Mouse (Mus musculus) left cerebral cortex, postnatal 14 days (tissue): ENCODE results near the gene Wdr59. TPM values are rescaled to one million over a fixed set of nuclear protein-coding genes. Genes with fewer than 3 reads are reported as not detected.

Experiments
- DNase-seq, 2 experiments: peaks; one replicate each; pipeline ENCODE4 v3.0.0; 2021 to 2022; ENCODE audit warnings: low spot score in 2 of 2, mixed read lengths in 1 of 2
- intact Hi-C: fragments of 180-260 bp; cut with DNase I; formaldehyde crosslinking; loops from one replicate; pipeline ENCODE4 v1.15.1; 2025
- total RNA-seq, 2 experiments: library from RNA; stranded (reverse); gene quantifications; 2 replicates each; pipeline ENCODE4 v1.2.3; 2021

Gene Wdr59
- total RNA-seq, 2 experiments from 2014 or later: 19.4 to 20.5 TPM

GRCm38 (mm10) chr8:111543712-111544380 lies 22.0 kb upstream of the Wdr59 start:
- no peak for DNase-seq
- intact Hi-C loops: no loop called here

GRCm38 (mm10) chr8:111539422-111540076 lies 17.7 kb upstream of the Wdr59 start:
- DNase-seq: no peak
- intact Hi-C loops: loop anchor here (5.0 kb wide), 1 partner anchor 103 kb away; the partner anchor contains the start of gene Zfp1

- intact Hi-C loops: loop anchor here (5.0 kb wide), 1 partner anchor 104 kb away; the partner anchor contains the start of gene Zfp1
Measured at GRCm38 (mm10) chr8:111538194-111538593, 16.3 kb upstream of the Wdr59 start.

GRCm38 (mm10) chr8:111537765-111538158 lies 15.9 kb upstream of the Wdr59 start:
- no peak for DNase-seq
- intact Hi-C loops: loop anchor here (2.0 to 5.0 kb wide), 2 partner anchors 87 to 105 kb away; partner anchors contain the start of gene Zfp1

More at GRCm38 (mm10) chr8:111538194-111538593, 16.3 kb upstream of the Wdr59 start:
- DNase-seq: no peak

- intact Hi-C loops: loop anchor here (2.0 to 5.0 kb wide), 2 partner anchors 88 to 105 kb away; partner anchors contain the start of gene Zfp1
- DNase-seq: peak; percentile 39 to 51
Measured at GRCm38 (mm10) chr8:111536978-111537764, 15.3 kb upstream of the Wdr59 start.

GRCm38 (mm10) chr8:111536031-111536977 lies 14.4 kb upstream of the Wdr59 start, which contains the start of gene Znrf1:
TSS of gene Znrf1 (plus strand) at chr8:111536097.
- intact Hi-C loops: loop anchor here (2.0 to 5.0 kb wide), 2 partner anchors 88 to 106 kb away; partner anchors contain the start of gene Zfp1
- peak; percentile 45 to 71 for DNase-seq

GRCm38 (mm10) chr8:111535491-111535890 lies 13.6 kb upstream of the Wdr59 start:
- intact Hi-C loops: loop anchor here (5.0 kb wide), 1 partner anchor 107 kb away; the partner anchor contains the start of gene Zfp1
- no peak for DNase-seq

GRCm38 (mm10) chr8:111533503-111533902 lies 11.6 kb upstream of the Wdr59 start:
- DNase-seq: no peak
- intact Hi-C loops: no loop called here

GRCm38 (mm10) chr8:111531621-111532020 lies 9.7 kb upstream of the Wdr59 start:
- intact Hi-C loops: no loop called here
- DNase-seq: no peak

GRCm38 (mm10) chr8:111531191-111531590 lies 9.3 kb upstream of the Wdr59 start:
- DNase-seq: no peak
- intact Hi-C loops: no loop called here

GRCm38 (mm10) chr8:111528071-111528470 lies 6.2 kb upstream of the Wdr59 start:
- intact Hi-C loops: no loop called here
- no peak for DNase-seq

- DNase-seq: no peak
- intact Hi-C loops: no loop called here
Measured at GRCm38 (mm10) chr8:111527149-111527548, 5.3 kb upstream of the Wdr59 start.

GRCm38 (mm10) chr8:111526403-111527024 lies 4.6 kb upstream of the Wdr59 start:
- no peak for DNase-seq
- intact Hi-C loops: no loop called here

- intact Hi-C loops: no loop called here
- DNase-seq: no peak
Measured at GRCm38 (mm10) chr8:111517466-111517865, 4.4 kb downstream of the Wdr59 start.

GRCm38 (mm10) chr8:111516451-111517035 lies 5.3 kb downstream of the Wdr59 start:
- intact Hi-C loops: no loop called here
- DNase-seq: no peak

- intact Hi-C loops: no loop called here
- no peak for DNase-seq
Measured at GRCm38 (mm10) chr8:111513446-111513845, 8.4 kb downstream of the Wdr59 start.

- intact Hi-C loops: no loop called here
- DNase-seq: no peak
Measured at GRCm38 (mm10) chr8:111512941-111513340, 9.0 kb downstream of the Wdr59 start.

GRCm38 (mm10) chr8:111510401-111510800 lies 11.5 kb downstream of the Wdr59 start:
- DNase-seq: no peak

More at GRCm38 (mm10) chr8:111510401-111510800, 11.5 kb downstream of the Wdr59 start:
- intact Hi-C loops: no loop called here
